Mouse (Mus musculus) bone marrow macrophage, adult 2 months (primary cell): ENCODE data around the gene Nptn.

Experiments used
- CTCF ChIP-seq: IDR thresholded peaks from 2 replicates; pipeline ENCODE4 v1.5.1; 2012; ENCODE audit warnings: low read depth, mild to moderate bottlenecking, low read length, moderate library complexity
- POLR2A ChIP-seq: IDR thresholded peaks from 2 replicates; pipeline ENCODE4 v1.6.1; 2012; ENCODE audit warnings: mild to moderate bottlenecking, low read depth, low read length, borderline replicate concordance

DNA sequence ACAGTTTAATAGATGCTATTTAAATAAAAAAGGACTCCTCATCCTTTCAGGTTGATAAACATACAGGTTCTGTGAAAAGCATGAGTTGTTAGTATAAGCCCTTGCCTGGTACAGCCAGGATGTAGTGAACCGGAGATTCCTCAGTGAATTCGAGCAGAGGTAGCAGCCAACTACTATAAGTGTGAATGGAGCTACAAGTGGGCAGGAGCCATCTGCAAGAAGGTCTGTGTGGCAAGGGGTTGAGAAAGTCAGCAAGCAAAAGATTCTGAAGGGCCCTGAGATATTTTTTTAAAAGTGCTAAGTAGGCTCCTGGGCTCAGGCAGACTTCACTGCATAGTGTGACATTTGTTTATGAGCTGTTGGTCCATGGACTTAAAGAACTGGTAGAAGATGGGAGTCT lies 74.8 kb downstream of the Nptn start:
- TF ChIP-seq CTCF (no peak), POLR2A (no peak)
